10 mouse cellular contexts compared by ENCODE assay signal in genomic region chr8:11084051-11084533, GRCm38 (mm10).
A peak's percentile ranks its signal among the peaks of the same experiment; 100 is the strongest.
DNase-seq lines count a peak whose midpoint lies in the region; ATAC-seq and TF ChIP-seq lines count a peak whose summit lies in the region.
"Had no signal": no experiment of that assay in that cellular context is flagged by ENCODE, and none has a peak within 500 bp of the region (broad histone marks: within the 10 kb centered on the region; RNA-seq: fewer than 3 reads in every experiment).

No protein-coding gene starts in this region.

- WGBS in lung, embryonic 14.5 days, result 26% methylated on average over 2 of the region's 2 CpGs
- 40% methylated on average over 2 of the region's 2 CpGs for WGBS in lung, adult 2 months

- H3K4me1 ChIP-seq in lung, embryonic 14.5 days (ENCODE audit: insufficient read depth), result peaks cover 10% of the 10 kb centered on the region; the same call in 1 of the 2 replicates
- peaks cover 14% of the 10 kb centered on the region for H3K4me1 ChIP-seq in lung, adult 2 months (ENCODE audit: control insufficient read depth, insufficient read depth, low read length)

- no peak overlapping the region for H3K9ac ChIP-seq in lung, embryonic 14.5 days

- DNase-seq in lung, embryonic 14.5 days, result peak; percentile 74
- no peak for DNase-seq in lung, adult 2 months
- DNase-seq in heart, postnatal 36 days, result peak; percentile 42 to 54
- DNase-seq in frontal cortex, postnatal 10 days (ENCODE audit: low spot score in 2 of 2), result no peak
- no peak for DNase-seq in embryo, embryonic 10 days (ENCODE audit: low spot score)
- no peak for DNase-seq in neural tube, embryonic 10.5 days (ENCODE audit: extremely low spot score, low spot score)
- DNase-seq: cerebellum, adult 11-12 months; right cerebral cortex, postnatal 25 days had no signal

- no peak overlapping the region for H3K4me3 ChIP-seq in lung, embryonic 14.5 days (ENCODE audit: low read depth, low read length)
- no peak overlapping the region for H3K4me3 ChIP-seq in lung, adult 2 months (replicated peaks; ENCODE audit: extremely low read depth, low read depth, low read length)

- H3K4me2 ChIP-seq in lung, embryonic 14.5 days, result no peak overlapping the region

- no peak overlapping the region for H3K27ac ChIP-seq in lung, embryonic 14.5 days (ENCODE audit: low read depth)

- no peaks in the 10 kb centered on the region for H3K9me3 ChIP-seq in lung, embryonic 14.5 days (ENCODE audit: low read depth, low read length)

- peak; percentile 61; the same call in 1 of the 2 replicates for ATAC-seq in lung, embryonic 14.5 days (ENCODE audit: insufficient read depth)
- peak; percentile 92 for ATAC-seq in common myeloid progenitor, adult 5-6 weeks (replicated peaks; ENCODE audit: low read depth, poor library complexity, severe bottlenecking)
- ATAC-seq in megakaryocyte progenitor cell, adult 5-6 weeks (replicated peaks; ENCODE audit: poor library complexity), result peak; percentile 95

- intact Hi-C loops in heart, postnatal 36 days (cut with DNase I), result no loop called here

- no peak for TF ChIP-seq POLR2A in lung, adult 2 months (IDR thresholded peaks at IDR 0.05; ENCODE audit: borderline replicate concordance, extremely low read depth, low read depth, low read length)

- H3K27me3 ChIP-seq in lung, embryonic 14.5 days (ENCODE audit: insufficient read depth, low read length), result no peaks in the 10 kb centered on the region

- no peaks in the 10 kb centered on the region for H3K36me3 ChIP-seq in lung, embryonic 14.5 days (ENCODE audit: insufficient read depth)

- no peak for TF ChIP-seq CTCF in lung, embryonic 14.5 days (IDR thresholded peaks at IDR 0.05; ENCODE audit: low read depth)
- TF ChIP-seq CTCF in lung, adult 2 months (IDR thresholded peaks at IDR 0.05; ENCODE audit: insufficient read depth, low read length), result no peak

Comparison
In these comparisons a context has a peak if more than half of its experiments do, and no peak if none do; other contexts are left out.
1. DNase-seq: peak in lung, embryonic 14.5 days (single experiment) and heart, postnatal 36 days (2 of 2); none in lung, adult 2 months (single experiment), frontal cortex, postnatal 10 days (0 of 2), embryo, embryonic 10 days (single experiment) and neural tube, embryonic 10.5 days (single experiment).
2. Peak in every context shown above with its lines, with median percentiles within 50 percentile points of each other: ATAC-seq.